Mouse (Mus musculus) erythroblast, adult 5-6 weeks (primary cell): ENCODE results near the gene Csk. TPM values are rescaled to one million over a fixed set of nuclear protein-coding genes. Genes with fewer than 3 reads are reported as not detected.

Experiments
- ATAC-seq: replicated peaks from 2 replicates; pipeline ENCODE4 v1.8.0; 2016; ENCODE audit warnings: moderate number of reproducible peaks, mild to moderate bottlenecking, moderate TSS enrichment, inconsistent platforms; ENCODE audit not compliant: poor library complexity, low FRiP score, severe bottlenecking
- total RNA-seq, 2 experiments: library from RNA; stranded (forward) in 1 of 2; stranded (reverse) in 1 of 2; fragments of 150-400 nt in 1 of 2; fragments of 200-764, 138-1000 nt in 1 of 2; gene quantifications; 2 replicates each; pipeline versions ENCODE4 v1.2.3 to v1.2.4; 2015 to 2017; ENCODE audit warnings: low replicate concordance in 2 of 2

The Csk gene
- total RNA-seq, 2 experiments from 2014 or later: 40.8 to 44.6 TPM

DNA sequence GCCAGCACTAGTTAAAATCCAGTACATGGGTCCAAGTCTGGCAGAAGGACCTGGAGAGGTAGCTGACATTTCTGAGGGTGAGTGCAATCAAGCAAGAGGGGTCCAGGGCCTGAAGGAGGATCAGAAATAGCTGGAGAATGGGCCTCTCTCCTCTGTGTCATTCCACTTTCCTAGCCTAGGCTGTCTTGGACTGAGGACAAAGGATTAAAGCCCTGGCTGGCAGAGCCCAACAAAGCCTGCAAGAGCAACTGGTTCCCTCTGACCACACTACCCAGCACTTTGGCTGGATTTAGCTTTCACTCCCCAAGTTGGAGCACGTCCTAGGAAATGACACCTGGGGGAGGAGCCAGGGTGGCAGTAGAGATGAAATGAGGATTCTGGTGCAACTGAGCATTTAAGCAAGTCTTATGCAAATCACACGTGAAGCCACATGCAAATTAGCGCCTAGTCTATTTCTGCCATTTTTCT lies 43.0 kb downstream of the Csk start:
- ATAC-seq: no peak

DNA sequence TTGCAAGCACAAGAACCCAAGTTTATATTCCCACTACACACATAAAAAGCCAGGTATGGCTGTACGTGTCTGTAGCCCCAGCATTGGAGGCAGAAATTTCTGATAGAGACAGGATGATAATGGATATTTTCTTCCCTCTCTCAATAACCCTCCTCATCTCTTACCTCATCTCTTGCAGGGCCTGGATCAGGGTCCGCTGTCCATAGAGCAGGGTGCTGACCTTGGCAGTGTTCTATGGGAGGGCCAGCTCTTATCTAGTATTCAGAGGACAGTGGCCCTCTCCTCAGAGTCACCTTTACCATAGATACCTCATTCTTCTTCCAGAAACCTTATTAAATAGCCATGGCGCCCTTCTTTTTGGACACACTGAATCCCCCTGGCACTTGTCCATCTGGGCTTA lies 43.6 kb downstream of the Csk start:
- no peak for ATAC-seq

DNA sequence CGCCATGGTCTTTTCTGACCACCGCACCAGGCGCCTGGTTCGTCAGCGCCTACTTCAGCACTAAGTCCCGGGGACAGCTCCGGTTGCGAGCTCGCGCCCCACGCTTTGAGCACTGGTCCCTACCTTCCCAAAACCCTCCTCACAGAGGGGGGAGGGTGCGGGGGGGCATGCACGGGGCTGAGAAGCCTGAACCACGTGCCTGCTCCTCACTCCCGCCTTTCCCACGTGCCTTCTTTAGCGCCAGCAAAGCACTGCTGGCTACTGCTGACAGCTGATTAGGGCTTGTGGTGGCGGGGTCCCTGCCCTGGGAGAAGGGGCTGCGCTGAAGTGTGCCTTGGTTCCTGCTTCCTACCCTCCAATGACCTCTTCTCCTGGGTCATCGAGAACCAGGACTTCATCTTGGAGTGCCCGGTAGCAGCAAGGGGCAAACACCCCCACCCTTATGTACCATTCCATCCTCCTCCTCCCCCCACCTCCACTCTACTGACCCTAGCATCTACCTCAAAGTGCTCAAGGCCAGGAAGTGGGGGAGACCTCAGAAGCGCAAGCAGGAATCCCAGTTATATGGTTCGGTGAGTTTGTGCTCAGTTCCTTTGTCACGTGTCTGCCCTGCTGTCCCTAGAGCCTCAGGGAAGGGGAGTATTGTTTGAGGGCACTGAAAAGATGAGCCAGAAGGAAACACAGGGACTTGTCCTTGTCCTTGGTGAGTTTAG lies 47.1 kb downstream of the Csk start, which contains the start of gene Cplx3:
Gene Cplx3, minus strand, starts transcription at position 143 of the 713 bp plus-strand sequence.
- no peak for ATAC-seq

DNA sequence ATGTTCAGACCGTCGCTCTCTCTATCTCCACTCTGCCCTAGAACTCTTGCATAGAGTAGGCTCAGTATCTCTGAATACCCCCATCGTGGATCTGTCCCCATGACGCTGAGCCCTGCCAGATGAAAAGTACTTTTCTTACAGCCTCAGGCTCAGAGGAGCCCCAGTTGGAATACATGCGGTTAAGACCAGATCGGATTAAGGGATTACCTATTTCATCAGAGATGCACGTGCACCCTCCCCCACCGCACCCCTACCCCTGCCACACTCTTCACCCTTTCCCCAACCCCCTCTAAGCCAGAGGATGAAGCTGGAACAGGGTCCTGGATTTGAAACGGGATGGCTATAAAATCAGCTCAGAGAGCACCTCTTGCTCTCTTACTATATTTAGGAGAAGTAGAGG lies 47.9 kb downstream of the Csk start:
- no peak for ATAC-seq

DNA sequence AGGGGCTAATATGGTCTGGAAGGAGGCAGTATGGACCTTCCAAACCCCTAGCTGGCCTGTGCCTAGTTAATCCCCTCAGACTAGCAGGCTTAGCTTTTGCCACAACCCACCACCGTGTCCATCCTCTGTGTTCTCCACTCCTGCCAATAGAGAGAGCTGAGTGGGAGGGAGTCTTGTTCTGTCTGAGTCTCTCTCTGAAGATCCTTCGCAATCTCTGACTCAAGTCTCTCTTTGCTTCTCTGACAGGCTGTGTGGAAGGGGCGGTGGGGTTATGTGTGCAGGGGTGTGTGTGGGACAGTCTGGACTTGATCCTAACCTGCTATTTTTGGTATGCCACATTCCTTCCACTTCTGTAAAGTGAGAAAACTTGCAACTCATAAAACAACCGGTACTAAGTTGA lies 48.6 kb downstream of the Csk start:
- no peak for ATAC-seq

DNA sequence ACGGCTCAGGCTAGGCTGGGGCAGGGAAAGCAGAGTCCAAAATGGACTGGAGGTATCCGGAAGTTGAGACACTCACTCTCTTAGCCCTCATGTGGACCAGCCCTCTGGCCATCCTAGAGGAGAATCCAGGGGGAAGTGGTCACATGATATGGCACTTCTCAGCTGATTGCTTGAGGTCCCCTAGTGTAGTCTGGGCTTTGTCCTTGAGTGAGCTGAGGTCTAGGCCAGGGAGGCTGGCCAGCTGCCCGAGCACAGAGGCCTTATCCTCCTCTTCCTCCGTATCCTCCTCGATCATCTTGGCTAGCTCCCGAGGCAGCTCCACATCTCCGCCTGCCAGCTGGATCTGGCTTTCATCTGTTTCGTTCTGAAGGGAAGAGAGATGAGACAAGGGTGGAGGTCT lies 51.3 kb downstream of the Csk start:
- ATAC-seq: no peak

DNA sequence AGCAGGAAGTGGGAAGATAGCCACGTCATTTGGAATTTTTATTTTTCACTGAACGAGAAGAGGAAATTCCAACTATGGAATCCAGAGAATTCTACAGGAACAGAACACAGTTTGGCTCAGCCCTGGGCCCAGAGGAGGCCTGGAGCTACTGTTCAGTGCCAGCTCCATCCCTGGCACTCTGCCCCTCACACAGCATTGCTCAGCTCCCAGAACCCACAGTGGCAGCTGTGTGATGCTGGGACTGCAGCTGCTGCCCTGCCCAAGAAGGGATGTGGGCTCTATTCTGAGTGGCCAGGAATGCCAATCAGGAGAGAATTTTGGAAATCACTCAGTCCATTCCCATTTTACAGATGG lies 52.1 kb downstream of the Csk start:
- ATAC-seq: no peak

DNA sequence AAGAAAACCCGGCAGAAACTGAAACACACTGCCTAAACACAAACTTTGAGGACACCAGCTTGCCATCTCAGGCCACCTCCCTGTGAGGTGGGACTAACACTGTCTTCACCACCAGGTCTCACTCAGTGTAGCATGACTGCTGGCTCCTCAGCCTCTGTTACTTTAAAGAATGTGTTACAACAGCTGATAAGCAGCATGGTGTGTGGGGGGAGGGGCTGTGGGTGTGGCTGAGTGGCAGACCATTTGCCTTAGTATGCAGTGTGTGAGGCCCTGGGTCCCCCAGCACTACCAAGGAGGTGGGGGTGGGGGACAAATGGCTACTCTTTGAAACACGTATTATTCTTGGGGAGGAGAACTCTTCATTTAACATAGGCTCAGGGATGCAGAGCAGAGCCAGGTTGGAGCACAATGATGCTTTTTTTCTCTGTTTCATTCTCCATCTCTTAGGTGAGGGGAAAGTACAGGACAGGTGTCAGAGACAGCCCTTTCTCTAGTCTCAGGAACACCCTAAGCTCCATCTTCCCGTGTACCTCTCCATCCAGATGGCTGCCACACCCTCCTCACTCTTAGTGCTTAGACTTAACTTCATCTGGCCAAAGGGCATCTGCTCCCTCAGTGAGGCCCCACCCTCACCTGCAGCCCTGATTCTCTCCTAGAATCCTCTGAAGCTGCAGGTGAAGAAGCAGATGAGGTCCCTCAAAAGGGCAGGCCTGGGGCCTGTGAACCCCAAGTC lies 52.6 kb downstream of the Csk start:
- ATAC-seq: no peak

DNA sequence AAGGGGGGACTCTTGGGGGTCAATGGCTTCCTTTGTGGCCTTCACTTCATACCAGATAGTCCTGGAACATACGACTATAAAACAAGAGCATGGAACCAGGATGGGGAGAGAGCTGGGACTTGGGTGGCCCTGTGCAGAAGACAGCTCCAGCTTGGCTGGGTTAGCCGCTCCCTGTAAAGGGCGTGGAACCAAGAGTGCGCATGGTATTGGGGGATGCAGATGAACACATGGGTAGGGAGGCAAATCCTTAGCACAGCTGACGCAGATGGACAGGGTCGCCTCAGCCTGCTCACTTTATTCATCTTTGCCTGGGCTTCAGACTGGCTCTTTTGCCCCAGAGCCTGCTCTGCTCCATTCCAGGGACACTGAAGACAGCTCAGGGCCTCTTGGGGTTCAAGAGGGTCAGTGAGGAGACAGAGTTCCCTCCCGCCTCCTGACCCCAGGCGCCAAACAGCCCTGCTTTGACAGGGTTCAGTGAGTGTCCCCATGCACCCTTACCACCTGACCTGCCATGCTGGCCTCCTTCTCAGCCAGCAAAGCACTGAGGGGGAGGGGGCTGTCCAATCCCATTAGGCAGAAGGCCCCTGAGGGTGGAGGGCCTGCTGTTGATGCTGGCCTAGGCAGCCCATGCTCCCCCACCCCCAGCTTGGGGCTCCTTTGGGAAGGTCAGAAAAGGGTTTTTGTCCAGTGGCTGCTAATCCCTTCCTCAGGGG lies 54.4 kb downstream of the Csk start:
- ATAC-seq: no peak

DNA sequence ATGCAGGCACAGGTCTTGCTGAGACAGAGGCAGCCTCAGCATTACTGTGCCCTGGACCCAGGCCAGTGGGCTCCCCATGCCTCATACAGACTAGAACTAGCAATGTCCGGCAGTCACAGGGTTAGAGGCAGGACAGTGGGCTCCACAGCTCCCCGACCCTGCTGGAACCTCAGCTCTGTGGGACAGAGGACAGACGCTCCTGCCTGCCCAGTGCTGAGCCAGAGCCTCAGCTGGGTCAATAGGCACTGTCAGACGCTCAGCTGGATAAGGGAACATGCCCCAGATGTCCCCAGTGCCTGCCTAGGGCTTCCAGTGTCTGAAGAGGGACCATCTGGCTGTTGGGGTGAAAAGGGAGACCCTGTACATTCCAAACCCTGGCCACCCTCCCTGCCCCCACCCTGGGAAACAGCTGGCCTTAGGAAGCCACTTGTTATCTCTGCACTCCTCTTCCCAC lies 55.5 kb downstream of the Csk start:
- ATAC-seq: no peak

DNA sequence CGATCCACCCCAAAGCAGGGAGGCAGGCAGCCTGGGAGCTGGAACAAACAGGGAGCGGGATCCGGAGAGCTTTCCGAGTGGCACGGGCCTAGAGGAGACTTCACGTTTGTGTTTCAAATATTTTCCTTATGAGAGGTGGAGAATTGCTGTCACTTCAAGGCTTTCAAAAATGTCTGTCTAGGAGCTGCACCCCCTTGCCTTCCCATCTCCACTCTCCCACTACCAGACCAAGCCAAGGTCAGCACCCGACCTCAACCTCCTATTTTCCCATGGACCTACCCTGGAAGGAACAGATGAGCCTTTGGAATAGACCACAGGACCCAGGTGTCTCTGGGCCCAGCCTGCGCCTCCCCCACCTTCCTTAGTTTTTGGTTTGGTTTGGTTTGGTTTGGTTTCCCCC lies 56.2 kb downstream of the Csk start:
- no peak for ATAC-seq

DNA sequence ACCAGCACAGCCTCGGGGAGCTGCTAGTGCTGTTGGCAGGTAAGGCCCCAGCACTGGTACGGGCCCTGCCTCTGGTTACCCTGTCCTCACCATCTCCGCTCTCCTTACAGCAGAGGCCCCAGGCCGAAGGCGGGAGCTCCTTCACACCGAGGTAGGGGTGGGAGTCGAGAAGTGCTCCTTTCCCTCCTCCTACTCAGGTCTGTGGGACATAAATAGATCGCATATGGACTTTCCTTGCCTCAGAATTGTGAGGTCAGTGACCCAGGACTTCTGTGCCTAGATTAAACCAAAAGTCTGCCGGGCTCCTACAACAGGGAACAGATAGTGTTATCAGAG lies 59.3 kb downstream of the Csk start:
- no peak for ATAC-seq

DNA sequence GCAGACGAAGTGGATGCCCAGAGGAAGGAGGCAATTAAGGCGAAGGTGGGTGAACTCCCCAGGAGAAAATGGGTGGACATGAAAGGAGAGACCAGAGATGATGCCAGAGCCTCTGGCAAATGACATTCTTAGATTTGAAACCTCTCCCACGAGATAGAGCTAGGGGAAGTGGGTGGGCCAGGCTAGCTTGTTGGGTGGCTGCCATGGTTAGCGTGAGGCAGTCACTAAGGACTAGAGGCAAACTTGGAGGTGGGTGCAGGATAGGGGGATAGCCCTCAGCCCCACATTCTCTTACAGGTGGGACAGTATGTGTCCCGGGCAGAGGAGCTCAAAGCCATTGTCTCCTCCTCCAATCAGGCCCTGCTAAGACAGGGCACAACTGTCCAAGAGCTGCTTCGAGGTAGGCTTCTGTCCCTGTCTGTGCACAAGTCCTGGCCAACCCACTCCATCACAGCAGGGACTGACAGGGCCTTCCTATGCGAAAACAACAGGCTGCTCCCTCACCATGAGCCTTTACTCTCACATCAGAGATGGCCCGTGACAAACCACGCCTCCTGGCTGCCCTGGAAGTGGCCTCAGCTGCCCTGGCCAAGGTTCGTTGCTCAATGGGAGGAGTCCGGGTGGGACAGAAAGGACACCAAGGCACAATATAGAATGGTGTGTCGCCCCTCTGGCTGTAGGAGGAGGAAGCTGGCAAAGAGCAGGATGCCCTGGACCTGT lies 59.8 kb downstream of the Csk start:
- no peak for ATAC-seq

DNA sequence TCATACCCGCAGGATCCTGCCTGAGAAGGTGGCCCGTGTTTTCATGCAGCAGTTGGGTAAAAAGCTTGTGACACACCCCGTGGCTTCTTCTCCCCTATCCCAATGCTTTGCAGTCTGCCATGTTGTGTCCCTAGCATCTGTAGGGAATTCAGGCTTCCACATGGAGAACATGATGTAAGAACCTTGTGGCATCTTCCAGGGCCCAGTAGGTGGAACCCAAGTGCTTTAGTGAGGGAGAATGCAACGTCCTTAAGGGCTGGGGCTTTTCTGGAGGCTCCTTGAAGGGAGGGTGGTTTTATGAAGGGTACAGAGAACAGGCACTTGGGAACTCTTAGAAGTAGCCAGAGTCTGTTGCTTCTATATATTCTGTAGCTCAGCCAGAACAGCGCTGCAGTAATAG lies 62.7 kb downstream of the Csk start:
- ATAC-seq: no peak

DNA sequence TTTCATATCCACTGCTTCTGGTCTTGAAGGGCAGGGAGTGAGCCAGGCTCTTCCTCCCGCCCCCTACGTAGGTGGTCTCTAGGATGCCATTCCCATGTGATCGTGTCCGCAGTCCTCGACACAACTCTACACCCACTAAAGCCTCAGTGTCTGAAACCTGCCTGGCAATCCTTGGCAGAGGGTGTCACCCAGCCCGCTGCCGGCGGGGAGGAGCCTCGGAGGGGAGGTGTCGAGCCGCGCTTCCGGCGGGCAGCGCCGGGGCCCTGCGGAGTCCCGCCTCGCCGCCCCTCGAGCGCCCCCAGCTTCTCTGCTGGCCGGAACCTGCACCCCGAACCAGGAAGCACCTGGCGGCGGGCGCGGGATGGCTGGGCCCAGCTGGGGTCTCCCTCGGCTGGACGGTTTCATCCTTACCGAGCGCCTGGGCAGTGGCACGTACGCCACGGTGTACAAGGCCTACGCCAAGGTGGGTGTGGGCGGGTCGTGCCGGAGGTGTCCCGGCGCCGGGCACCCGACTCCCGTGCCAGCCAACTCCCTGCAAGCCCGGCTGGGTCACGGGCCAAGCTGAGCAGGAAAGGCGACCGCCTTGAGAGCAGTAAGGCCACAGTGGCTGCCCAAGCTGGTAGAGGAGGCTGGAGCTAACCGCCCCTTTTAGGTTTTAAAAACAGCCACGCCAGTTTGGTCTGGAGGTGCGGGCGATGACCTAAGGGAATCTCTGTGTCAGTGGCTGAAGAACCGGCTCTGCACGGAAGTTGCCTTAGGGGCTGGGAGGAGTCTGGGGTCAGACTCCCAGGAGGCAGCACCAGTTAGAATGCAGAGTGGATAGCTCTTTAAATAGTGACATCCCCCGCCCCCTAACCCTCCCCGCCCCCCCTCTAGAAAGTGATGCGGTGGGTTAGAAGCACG lies 64.0 kb downstream of the Csk start, which contains the start of gene Ulk3:
Gene Ulk3, plus strand, starts transcription at position 229 of the 903 bp plus-strand sequence.
- ATAC-seq: peak; percentile 90

DNA sequence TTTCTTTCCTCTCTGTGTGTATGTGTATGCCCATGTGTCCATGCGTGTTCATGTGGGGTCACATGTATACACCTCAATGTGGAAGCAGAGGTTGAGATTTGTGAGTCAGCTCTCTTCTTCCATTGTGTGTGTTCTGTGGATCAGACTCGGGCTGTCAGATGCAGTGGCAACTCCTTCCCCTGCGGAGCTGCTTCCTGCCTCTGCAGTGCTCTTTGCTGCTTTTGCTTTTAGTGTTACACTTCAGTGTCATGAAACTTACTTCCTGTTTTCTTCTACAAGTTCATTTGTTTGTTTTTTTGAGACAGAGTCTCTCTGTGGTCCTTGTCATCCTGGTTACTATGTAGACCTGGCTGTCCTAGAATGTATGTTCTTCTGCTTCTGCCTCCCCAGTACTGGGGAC lies 68.4 kb downstream of the Csk start:
- no peak for ATAC-seq

DNA sequence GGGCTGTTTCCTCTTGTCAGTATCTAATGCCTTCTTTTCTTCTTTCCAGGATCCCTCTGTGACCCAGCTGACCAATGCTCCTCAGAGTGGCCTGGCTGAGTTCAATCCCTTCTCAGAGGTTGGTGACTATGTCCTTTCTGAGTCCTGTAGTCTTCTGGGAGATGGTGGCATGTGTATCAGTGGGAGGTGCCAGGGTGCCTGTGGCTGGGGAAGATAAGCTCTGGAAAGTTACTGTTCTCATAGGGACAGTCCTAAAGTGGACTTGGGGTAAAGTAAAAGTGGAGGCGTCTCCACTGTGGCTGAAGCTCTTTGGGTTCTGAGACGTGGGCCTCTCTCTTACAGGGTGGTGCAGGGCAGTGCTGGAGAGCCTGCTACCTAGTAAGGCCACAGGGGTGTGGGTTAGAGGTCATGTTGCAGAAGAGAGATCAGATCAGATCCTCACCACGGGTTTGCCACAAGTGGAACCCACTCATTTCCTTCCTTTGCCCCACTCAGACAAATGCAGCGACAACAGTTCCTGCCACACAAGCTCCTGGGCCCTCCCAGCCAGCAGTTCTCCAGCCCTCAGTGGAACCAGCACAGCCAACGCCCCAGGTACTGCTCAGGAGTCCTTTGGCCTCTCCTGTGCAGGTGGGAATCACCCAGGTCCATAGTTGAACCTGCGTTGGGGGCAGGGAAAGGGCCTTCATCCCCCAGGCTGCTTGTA lies 76.1 kb downstream of the Csk start:
- peak; percentile 95 for ATAC-seq
